Mouse (Mus musculus): ENCODE measurements at regions not wholly inside any gene's neighbourhood (a gene's known extent, or its start where the extent isn't known, plus 50 kb on each side); places are given as distances from the start of the nearest gene placed in this dataset.

DNA sequence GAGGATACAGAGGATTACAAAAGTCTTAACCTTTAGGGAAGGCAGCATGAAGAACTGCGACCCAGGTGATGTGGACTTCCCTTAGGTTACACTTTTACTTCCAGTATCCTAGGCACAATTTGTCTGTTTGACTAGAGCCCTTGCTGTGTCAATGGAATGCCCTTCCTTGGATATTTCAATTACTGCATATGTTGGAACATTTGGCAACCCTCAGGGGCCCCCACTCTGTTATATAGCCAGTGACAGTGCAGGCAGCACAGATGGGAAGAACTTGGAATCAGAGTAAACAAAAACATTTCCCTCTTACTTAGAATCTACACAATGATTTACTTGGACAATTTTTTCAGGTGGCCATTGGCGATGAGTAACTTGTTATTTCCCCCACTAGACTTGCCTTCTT, 82.4 kb downstream of the Izumo3 start:
- H3K27me3 ChIP-seq = no peaks in the 10 kb centered on the region
- ChIA-PET POLR2A (no interaction called here), CTCF (no interaction called here)
- TF ChIP-seq CTCF (IDR thresholded peaks at IDR 0.05) = no peak
- DNase-seq (ENCODE audit: low read depth, low spot score) (no peak), ATAC-seq (no peak)
- in situ Hi-C loops (cut with MboI; ENCODE audit: low pct_unique_long_range_greater_than_20kb) = no loop called here

DNA sequence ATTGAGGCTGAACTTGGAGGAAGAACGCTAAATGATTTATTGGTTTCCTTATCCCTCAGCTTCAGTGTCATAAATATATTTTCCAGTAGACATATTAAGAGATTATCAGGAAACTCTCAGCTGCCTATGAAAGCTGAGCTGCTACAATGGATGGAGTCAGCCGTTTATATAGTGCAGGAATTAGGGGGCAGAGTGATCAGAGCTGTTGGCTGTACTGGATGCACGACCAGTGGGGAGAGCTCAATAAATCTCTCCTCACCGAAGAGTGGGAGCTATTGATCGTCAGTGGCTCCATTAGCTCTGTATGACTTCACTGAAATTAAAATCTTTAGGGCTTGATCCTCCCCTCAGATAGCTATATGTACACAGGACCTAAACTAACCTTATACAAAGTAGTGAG, 86.1 kb downstream of the Izumo3 start:
- ChIA-PET POLR2A (no interaction called here), CTCF (no interaction called here)
- in situ Hi-C loops (cut with MboI; ENCODE audit: low pct_unique_long_range_greater_than_20kb) = no loop called here
- no peak for TF ChIP-seq CTCF (IDR thresholded peaks at IDR 0.05)
- no peaks in the 10 kb centered on the region for H3K27me3 ChIP-seq
- no peak for ATAC-seq
- no peak for DNase-seq (ENCODE audit: low read depth, low spot score)

DNA sequence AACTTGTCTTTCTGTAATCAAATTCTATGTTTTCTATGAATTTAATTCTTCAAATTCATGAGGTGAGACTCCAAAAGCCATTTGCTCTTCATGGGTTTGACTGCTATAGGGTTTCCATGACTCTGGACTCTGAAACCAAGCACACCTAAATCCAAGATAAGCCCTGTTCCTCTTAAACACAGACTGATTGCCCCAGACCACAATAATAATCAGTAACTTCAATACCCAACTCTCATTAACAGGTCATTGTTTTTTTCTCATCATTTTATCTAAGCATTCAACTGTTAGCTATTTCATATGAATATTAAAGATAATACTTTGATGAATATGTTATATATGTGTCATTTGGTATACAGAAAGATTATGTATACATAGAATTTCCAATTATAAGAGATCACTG, 92.1 kb downstream of the Izumo3 start:
- CTCF ChIA-PET = no interaction called here
- DNase-seq (ENCODE audit: low read depth, low spot score) (no peak), ATAC-seq (no peak)
- in situ Hi-C loops (cut with MboI; ENCODE audit: low pct_unique_long_range_greater_than_20kb) = no loop called here
- POLR2A ChIA-PET = no interaction called here
- H3K27me3 ChIP-seq = no peaks in the 10 kb centered on the region
- no peak for TF ChIP-seq CTCF (IDR thresholded peaks at IDR 0.05)

GRCm38 (mm10) chr4:92024498-92025113, 122.4 kb downstream of the Izumo3 start:
- CTCF ChIA-PET = no interaction called here
- no peak for ATAC-seq
- POLR2A ChIA-PET = no interaction called here
- DNase-seq (ENCODE audit: low read depth, low spot score) = no peak
- H3K27me3 ChIP-seq = no peaks in the 10 kb centered on the region
- TF ChIP-seq CTCF (IDR thresholded peaks at IDR 0.05) = no peak
- in situ Hi-C loops (cut with MboI; ENCODE audit: low pct_unique_long_range_greater_than_20kb) = no loop called here

DNA sequence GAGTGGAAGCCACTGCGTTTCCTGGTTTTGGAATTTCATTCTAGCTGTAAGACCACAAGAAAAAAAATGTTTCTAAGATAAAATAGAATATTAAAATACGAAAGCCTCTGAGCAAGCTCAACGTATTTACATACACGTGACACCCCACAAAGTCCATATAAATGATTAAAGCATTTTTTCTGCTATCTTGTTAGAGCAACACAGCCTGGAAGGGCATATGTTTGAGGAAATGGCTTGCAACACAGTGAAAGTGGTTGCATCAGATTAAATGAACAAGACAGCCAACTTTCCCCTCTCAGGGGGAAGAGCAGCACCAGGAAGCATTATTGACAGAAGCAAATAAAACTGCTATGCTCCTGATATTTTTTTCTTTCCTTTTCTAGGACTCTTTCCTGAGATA, 146.8 kb downstream of the Izumo3 start:
- ATAC-seq (no peak), DNase-seq (ENCODE audit: low read depth, low spot score) (no peak)
- ChIA-PET POLR2A (no interaction called here), CTCF (interaction anchor here (1.3 kb wide), 1 partner anchor 18 kb away, joined by 3 read pairs; no protein-coding TSS in a partner anchor)
- no peaks in the 10 kb centered on the region for H3K27me3 ChIP-seq
- in situ Hi-C loops (cut with MboI; ENCODE audit: low pct_unique_long_range_greater_than_20kb) = no loop called here
- TF ChIP-seq CTCF (IDR thresholded peaks at IDR 0.05) = no peak

GRCm38 (mm10) chr4:91989381-91989780, 157.7 kb downstream of the Izumo3 start:
- no peaks in the 10 kb centered on the region for H3K27me3 ChIP-seq
- in situ Hi-C loops (cut with MboI; ENCODE audit: low pct_unique_long_range_greater_than_20kb) = no loop called here
- DNase-seq (ENCODE audit: low read depth, low spot score) = no peak
- POLR2A ChIA-PET = no interaction called here
- TF ChIP-seq CTCF (IDR thresholded peaks at IDR 0.05) = no peak
- CTCF ChIA-PET = no interaction called here
- no peak for ATAC-seq

Data from Patski (cell line).